Mouse (Mus musculus) B cell, adult 2 months (primary cell): ENCODE data around the gene Yae1d1.
A peak's percentile ranks its signal among the peaks of the same experiment; 100 is the strongest.
"Not testable (repeated sequence)": the region's sequence is repeated elsewhere in the genome, so short reads cannot be mapped to it uniquely, and the experiment has no call there.

Source experiments
- DNase-seq, 2 experiments: peaks; one replicate each; pipeline ENCODE4 v3.0.0; 2022

Yae1d1 gene

DNA sequence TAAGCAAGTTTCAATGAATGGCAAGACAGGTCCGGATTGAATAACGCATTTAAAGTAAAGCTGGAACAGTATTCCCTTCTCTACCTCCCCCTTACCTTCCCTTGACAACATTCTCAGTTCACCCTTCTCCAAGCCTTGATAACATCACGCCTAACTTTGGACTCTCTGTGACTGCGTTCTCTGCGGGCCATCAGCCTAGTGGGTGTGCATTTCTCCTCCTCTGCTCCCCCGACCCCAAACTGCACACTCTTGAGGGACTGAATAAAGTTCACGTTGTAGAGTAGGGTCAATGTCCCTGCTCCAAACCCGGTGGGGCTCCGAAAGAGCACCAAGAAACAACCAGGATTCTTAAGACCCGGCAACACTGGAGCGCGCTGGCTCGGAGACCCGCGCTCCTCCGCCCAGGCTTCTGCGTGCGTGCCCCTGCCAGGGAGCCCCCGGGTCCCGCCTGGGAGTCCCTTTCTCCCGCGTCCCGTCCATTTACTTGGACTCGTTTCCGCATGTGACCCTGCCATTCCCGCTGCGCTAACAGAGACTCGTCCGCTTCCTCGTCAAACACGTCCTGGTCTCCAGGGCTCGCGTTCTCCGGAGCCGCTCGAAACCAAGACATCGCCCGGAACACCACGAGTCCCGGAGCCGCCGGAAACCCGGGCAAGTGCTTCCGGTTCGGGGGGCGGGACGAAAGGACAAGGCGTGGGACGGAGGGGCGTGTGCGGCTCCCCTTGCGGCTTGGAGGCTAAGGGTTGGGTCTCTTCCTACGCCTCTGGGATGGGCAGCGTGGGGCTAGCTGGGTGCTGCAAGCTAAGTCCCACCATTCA is at the start of gene Yae1d1:
Gene Yae1d1 (minus strand): TSS at position 653 of the 818 bp plus-strand sequence.
- peak; percentile 92 to 93 for DNase-seq

- DNase-seq, result no peak
Observed at GRCm38 (mm10) chr13:18038814-18039213, 45.7 kb upstream of the Yae1d1 start.

- DNase-seq, result no peak
Observed at GRCm38 (mm10) chr13:18016604-18017003, 23.5 kb upstream of the Yae1d1 start.

GRCm38 (mm10) chr13:18013205-18013604 is 20.1 kb upstream of the Yae1d1 start:
- no peak for DNase-seq

GRCm38 (mm10) chr13:18011055-18011454 is 17.9 kb upstream of the Yae1d1 start:
- DNase-seq, result no peak

DNA sequence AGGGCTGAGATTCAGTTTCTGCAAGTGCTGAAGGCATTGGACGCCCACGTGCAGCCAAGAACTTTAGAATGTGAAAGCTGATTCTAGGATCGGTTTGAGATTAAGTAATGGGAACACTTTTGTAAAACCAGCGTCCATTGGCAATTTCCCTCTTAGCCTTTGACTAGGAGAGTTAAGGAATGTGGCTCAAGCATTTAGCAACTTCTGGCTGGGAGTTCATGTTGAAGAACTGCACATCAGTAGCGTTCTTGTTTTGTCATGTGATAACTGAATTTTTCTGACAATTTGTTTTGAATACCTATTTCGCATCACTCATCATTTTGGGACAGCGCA is 332 bp upstream of the Yae1d1 start:
- DNase-seq, result no peak

- no peak for DNase-seq
Observed at GRCm38 (mm10) chr13:17992009-17992408, 1.1 kb downstream of the Yae1d1 start.

- DNase-seq, result peak; percentile 60 to 63
Observed at GRCm38 (mm10) chr13:17983194-17983593, 10.0 kb downstream of the Yae1d1 start.

DNA sequence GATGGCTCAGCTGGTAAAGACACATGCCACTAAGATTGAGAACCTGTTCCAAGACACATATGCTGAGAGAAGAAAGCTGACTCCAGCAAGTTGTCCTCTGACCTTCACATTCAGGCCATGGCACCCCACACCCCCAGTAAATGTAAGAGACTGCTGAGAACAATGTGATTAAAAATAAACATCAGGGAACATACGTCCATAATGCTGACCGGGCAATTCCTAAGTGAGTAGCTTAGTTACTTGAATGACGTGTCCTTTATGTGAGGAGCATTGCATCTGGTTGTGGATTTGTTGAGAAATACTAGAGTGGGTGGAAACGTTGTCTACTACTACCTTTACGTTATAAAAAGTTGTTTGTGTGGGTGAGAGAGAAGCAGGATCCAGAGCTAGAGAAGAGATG is 10.5 kb downstream of the Yae1d1 start:
- no peak for DNase-seq

DNA sequence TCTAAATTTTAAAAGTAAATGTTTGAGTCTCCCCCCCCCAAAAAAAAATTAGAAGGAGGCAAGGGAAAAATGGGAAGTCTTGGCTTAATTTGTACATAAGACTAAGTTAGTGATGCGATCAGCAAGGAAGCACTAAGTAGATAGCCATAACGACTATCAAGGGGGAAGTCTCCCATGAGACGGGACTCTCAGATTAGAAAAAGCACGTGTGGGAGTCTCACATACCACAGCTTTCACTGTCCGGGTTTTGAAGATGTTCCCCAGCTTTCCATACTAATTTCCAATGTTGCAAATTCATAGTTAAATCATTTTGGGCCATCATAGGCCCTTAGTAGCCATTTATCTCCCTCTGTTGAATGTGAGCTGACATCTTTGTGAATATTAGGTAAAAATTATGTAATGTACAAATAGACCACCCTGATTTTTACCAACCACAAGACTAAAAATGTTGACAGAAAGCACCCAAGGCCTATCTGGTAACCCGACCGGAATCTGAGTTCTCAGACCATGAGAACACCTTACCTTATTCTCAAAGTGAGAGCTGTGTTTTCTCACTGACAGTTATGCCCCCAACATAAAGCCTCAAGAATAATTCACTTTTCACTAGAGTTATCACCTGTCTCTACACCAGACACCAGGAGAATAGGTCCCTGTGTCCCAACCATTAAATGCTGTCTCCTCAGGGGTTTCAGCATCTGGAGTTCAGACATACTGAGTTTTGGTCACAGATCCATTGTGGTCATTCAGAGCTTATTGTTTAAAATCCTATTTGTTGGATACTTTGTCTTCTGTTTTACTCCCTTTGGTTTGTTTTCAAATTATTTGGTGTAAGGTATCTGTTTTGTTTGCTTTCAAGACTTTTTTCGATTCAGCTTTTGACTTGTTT is 16.1 kb downstream of the Yae1d1 start:
- peak; percentile 6 to 24 for DNase-seq

DNA sequence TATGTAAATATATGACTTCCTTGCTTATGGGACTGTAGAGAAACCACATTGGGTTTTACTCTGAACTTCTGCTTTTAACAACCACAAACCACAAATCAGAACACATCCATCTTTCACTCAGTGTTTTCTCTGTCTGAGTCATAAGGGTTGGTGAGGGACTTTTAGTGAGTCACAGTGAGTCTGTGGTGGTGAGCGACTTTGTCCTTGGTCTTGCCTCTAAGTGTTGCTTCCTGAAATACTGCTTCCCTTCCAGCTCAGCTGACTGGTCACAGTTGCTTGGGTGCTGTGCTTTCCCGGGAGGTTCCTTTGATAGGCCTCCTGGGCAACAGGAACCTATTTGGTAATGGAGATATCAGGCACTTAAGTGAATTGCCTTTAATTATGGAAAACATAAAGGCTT is 17.3 kb downstream of the Yae1d1 start:
- peak; percentile 68 to 74 for DNase-seq

DNA sequence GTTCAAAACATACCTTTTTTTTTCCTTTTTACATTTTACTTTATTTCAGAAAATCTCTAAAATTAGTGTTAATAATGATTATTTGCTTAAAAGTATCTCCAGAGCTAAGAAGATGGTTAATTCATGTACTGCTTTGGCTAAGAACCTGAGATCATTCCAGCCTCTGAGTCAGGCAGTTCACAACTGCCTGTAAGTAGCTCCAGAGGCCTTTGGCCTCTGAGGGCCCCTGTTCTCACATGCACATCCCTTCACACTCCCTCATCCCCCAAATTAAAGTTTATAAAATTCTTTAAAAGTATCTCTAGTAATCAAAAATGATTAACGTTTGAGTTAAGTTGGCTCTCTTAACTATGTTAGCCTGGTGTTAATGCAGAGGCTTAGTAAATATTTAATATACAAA is 17.7 kb downstream of the Yae1d1 start:
- DNase-seq, result peak in 1 of 2 experiments; percentile 17

- DNase-seq, result peak; percentile 9 to 12
Observed at GRCm38 (mm10) chr13:17974734-17975133, 18.4 kb downstream of the Yae1d1 start.

DNA sequence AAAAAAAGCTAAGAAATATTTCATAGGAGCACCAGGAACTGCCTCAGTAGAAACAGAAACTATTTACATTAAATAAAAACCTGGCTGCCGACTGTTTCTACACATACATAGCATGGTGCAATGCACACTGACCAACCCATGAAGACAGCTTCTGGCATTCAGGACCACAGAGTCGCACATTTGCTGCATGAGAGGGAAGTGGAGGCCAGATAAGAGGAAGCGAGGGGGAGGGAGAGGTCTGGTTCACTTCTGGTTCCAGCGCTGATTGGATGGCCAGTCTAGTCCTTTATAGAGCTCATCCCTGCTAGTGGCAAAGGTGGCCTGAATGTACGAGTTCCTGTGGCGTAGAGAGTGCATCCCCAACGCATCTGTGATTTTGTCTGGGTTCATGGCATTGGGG is 32.5 kb downstream of the Yae1d1 start:
- DNase-seq, result no peak

- DNase-seq, result no peak
Observed at GRCm38 (mm10) chr13:17954282-17954681, 38.9 kb downstream of the Yae1d1 start.

DNA sequence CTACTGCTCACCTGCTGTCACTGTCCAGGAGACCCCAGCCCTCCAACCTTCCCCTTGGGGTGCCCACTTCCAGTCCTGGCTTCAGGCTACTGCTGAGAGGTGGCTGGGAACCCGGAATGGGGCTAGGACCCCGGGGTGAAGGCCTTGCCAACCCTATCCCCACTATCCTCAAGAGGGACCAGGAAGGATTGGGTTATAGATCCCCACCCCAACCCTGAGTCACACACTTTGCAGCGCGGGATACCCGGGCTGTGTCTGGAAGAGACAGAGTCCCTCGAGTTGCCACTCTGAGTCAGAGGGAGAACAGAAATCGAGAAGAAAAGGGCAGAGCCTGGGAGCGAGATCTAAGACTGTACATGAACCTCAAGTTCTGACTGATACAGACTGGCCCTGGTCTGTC is 42.6 kb downstream of the Yae1d1 start:
- not testable (repeated sequence) for DNase-seq

- DNase-seq, result no peak
Observed at GRCm38 (mm10) chr13:17949555-17949954, 43.6 kb downstream of the Yae1d1 start.

GRCm38 (mm10) chr13:17944078-17944917 is 48.9 kb downstream of the Yae1d1 start, which contains the start of gene Rala:
Rala (minus strand) TSS chr13:17944239.
- DNase-seq, result peak; percentile 94 to 96

- DNase-seq, result peak; percentile 44 to 50
Observed at GRCm38 (mm10) chr13:17943306-17944077, 49.7 kb downstream of the Yae1d1 start.

DNA sequence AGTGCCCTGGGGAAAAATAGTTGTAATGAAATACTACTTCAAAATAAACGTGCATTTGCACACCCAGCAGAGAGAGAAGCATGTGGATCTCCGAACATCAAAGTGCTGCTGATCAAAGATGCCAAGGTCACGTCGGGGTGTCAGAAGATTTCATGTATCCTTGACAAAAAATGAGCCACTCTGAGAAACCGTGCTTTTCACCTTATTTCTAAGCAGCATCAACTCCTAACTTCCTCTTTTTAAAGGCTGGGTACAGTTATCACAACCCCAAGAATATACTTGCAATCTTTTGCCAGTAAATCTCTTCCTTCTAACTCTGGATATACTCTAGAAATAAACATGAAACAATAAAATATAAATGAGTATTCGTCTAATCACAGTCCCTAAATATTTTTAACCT is 50.8 kb downstream of the Yae1d1 start:
- DNase-seq, result no peak
